Mouse (Mus musculus): ENCODE measurements around the gene Serpinb1b. TPM values are rescaled to one million over a fixed set of nuclear protein-coding genes. Genes with fewer than 3 reads are reported as not detected.

The Serpinb1b gene
- total and polyA plus RNA-seq, 3 experiments = not detected

DNA sequence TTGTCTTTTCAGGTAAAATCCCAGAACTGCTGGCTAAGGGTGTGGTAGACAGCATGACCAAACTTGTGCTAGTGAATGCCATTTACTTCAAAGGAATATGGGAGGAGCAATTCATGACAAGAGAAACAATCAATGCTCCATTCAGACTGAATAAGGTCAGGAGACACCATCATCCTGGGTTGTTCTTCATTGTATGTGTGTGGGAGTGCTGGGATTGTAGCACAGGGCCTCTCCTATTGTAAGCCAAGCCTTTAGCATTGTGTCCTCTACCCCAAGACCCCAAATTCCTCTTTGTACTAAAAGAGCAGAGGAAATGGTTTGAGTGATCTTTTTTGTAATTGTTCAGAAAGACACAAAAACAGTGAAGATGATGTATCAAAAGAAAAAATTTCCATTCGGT is 12.9 kb downstream of the Serpinb1b start:
- Histone ChIP-seq H3K4me3 (ENCODE audit: control insufficient read depth in 1 of 2, insufficient read depth in 1 of 2, low read depth in 2 of 2, low read length in 2 of 2) (no peak overlapping the region), H3K9me3 (replicated peaks; ENCODE audit: insufficient read depth, low read length) (no peaks in the 10 kb centered on the region), H3K36me3 (ENCODE audit: control insufficient read depth in 1 of 2, insufficient read depth in 2 of 2, low read length in 2 of 2) (no peaks in the 10 kb centered on the region), H3K27ac (ENCODE audit: control insufficient read depth, low read depth, low read length) (no peak overlapping the region), H3K4me1 (ENCODE audit: control insufficient read depth in 1 of 2, insufficient read depth in 2 of 2, low read length in 2 of 2) (no peaks in the 10 kb centered on the region), H3K79me2 (ENCODE audit: control insufficient read depth, insufficient read depth, low read length, poor library complexity) (no peaks in the 10 kb centered on the region), H3K9ac (ENCODE audit: control insufficient read depth, low read depth, low read length, poor library complexity, severe bottlenecking) (no peak overlapping the region), H3K27me3 (ENCODE audit: control insufficient read depth in 1 of 2, insufficient read depth in 2 of 2, low read length in 2 of 2) (no peaks in the 10 kb centered on the region; a peak in 1 of 4 replicates)
- no peak for TF ChIP-seq CTCF (IDR thresholded peaks at IDR 0.05 in 2 of 3, conservative IDR thresholded peaks at IDR 0.05 in 1 of 3; ENCODE audit: control insufficient read depth in 1 of 3, insufficient read depth in 1 of 3, low read depth in 2 of 3, low read length in 3 of 3, poor library complexity in 1 of 3, severe bottlenecking in 1 of 3)
- no peak for TF ChIP-seq SIN3A (IDR thresholded peaks at IDR 0.05; ENCODE audit: low read length)
- TF ChIP-seq EP300 (IDR thresholded peaks at IDR 0.05; ENCODE audit: low read depth in 1 of 2, low read length in 2 of 2) = no peak
- no peak for TF ChIP-seq CHD2 (IDR thresholded peaks at IDR 0.05; ENCODE audit: low read length)
- TF ChIP-seq POLR2AphosphoS5 (IDR thresholded peaks at IDR 0.05; ENCODE audit: borderline replicate concordance, low read depth, low read length) = no peak
- no peak for TF ChIP-seq GATA1 (IDR thresholded peaks at IDR 0.05; ENCODE audit: low read depth, low read length)
- no peak for TF ChIP-seq MXI1 (IDR thresholded peaks at IDR 0.05; ENCODE audit: low read depth, low read length)
- no peak for TF ChIP-seq MEF2A (IDR thresholded peaks at IDR 0.05; ENCODE audit: extremely low read depth, insufficient replicate concordance, low read depth, low read length, poor library complexity, severe bottlenecking)
- no peak for TF ChIP-seq ZNF384 (IDR thresholded peaks at IDR 0.05; ENCODE audit: low read depth, low read length)
- TF ChIP-seq POLR2AphosphoS2 (IDR thresholded peaks at IDR 0.05; ENCODE audit: low read length) = no peak
- TF ChIP-seq GABPA (IDR thresholded peaks at IDR 0.05; ENCODE audit: low read depth, low read length) = no peak
- no peak for TF ChIP-seq USF2 (IDR thresholded peaks at IDR 0.05; ENCODE audit: borderline replicate concordance in 1 of 2, insufficient read depth in 1 of 2, low read depth in 1 of 2, low read length in 2 of 2)
- TF ChIP-seq MAX (IDR thresholded peaks at IDR 0.05; ENCODE audit: low read length) = no peak
- no peak for TF ChIP-seq POLR2A (IDR thresholded peaks at IDR 0.05; ENCODE audit: control insufficient read depth in 1 of 2, insufficient read depth in 1 of 2, low read depth in 1 of 2, low read length in 2 of 2, poor library complexity in 1 of 2)
- TF ChIP-seq SMC3 (IDR thresholded peaks at IDR 0.05; ENCODE audit: low read depth, low read length) = no peak
- TF ChIP-seq ZKSCAN1 (IDR thresholded peaks at IDR 0.05; ENCODE audit: low read depth, low read length) = no peak
- no peak for TF ChIP-seq KAT2A (conservative IDR thresholded peaks at IDR 0.05; ENCODE audit: low read depth, low read length)
- DNase-seq (ENCODE audit: low read depth, low spot score) = no peak

GRCm38 (mm10) chr13:33095575-33095974 is 17.2 kb downstream of the Serpinb1b start:
- TF ChIP-seq NELFE (IDR thresholded peaks at IDR 0.05; ENCODE audit: low read depth, low read length) (no peak), POLR2A (IDR thresholded peaks at IDR 0.05; ENCODE audit: control insufficient read depth in 1 of 2, insufficient read depth in 1 of 2, low read depth in 1 of 2, low read length in 2 of 2, poor library complexity in 1 of 2) (no peak), TCF12 (IDR thresholded peaks at IDR 0.05; ENCODE audit: low read depth, low read length) (no peak)
- Histone ChIP-seq H3K4me1 (ENCODE audit: control insufficient read depth in 1 of 2, insufficient read depth in 2 of 2, low read length in 2 of 2) (no peaks in the 10 kb centered on the region), H3K4me3 (ENCODE audit: control insufficient read depth in 1 of 2, insufficient read depth in 1 of 2, low read depth in 2 of 2, low read length in 2 of 2) (no peak overlapping the region), H3K9me3 (replicated peaks; ENCODE audit: insufficient read depth, low read length) (no peaks in the 10 kb centered on the region), H3K27me3 (ENCODE audit: control insufficient read depth in 1 of 2, insufficient read depth in 2 of 2, low read length in 2 of 2) (no peaks in the 10 kb centered on the region; a peak in 1 of 4 replicates), H3K36me3 (ENCODE audit: control insufficient read depth in 1 of 2, insufficient read depth in 2 of 2, low read length in 2 of 2) (no peaks in the 10 kb centered on the region), H3K27ac (ENCODE audit: control insufficient read depth, low read depth, low read length) (no peak overlapping the region), H3K79me2 (ENCODE audit: control insufficient read depth, insufficient read depth, low read length, poor library complexity) (no peaks in the 10 kb centered on the region), H3K9ac (ENCODE audit: control insufficient read depth, low read depth, low read length, poor library complexity, severe bottlenecking) (no peak overlapping the region)
- DNase-seq (ENCODE audit: low read depth, low spot score) = no peak

Measured in MEL (cell line).